Mouse (Mus musculus) G1E (cell line): Measurements from ENCODE around the gene Asic4.

Source experiments
- CTCF ChIP-seq: IDR thresholded peaks from 2 replicates; pipeline ENCODE4 v1.5.1; 2012; ENCODE audit warnings: low read depth, low read length, inconsistent platforms, mixed read lengths
- POLR2AphosphoS5 ChIP-seq: IDR thresholded peaks from 2 replicates; pipeline ENCODE4 v1.6.1; 2012; ENCODE audit warnings: low read depth, low read length, inconsistent platforms; ENCODE audit not compliant: insufficient replicate concordance
- TAL1 ChIP-seq: conservative IDR thresholded peaks from 2 replicates; pipeline ENCODE4 v1.6.1; 2012; ENCODE audit warnings: low read depth, low read length, inconsistent platforms, mixed read lengths

DNA sequence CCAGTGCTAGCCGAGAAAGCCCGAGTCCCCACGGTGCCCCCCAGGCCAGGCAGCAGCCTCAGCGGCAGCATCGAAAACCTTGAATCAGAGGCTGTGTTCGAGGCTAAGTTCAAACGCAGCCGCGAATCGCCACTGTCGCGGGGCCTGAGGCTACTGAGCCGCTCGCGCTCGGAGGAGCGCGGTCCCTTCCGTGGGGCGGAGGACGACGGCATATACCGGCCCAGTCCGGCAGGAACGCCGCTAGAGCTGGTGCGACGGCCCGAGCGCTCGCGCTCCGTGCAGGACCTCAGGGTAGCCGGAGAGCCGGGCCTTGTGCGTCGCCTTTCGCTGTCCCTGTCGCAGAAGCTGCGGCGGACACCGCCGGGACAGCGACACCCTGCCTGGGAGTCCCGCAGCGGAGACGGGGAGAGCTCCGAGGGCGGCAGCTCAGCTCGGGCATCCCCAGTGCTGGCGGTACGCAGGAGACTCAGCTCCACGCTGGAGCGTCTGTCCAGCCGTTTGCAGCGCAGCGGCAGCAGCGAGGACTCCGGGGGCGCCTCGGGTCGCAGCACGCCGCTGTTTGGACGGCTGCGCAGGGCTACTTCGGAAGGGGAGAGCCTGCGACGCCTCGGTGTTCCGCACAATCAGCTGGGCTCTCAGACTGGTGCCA lies 27.3 kb upstream of the Asic4 start:
- TF ChIP-seq CTCF = no peak
- no peak for TF ChIP-seq POLR2AphosphoS5
- no peak for TF ChIP-seq TAL1
